Mouse (Mus musculus): ENCODE measurements around the gene Gm11168.
"Not testable (repeated sequence)": the region's sequence is repeated elsewhere in the genome, so short reads cannot be mapped to it uniquely, and the experiment has no call there.

DNA sequence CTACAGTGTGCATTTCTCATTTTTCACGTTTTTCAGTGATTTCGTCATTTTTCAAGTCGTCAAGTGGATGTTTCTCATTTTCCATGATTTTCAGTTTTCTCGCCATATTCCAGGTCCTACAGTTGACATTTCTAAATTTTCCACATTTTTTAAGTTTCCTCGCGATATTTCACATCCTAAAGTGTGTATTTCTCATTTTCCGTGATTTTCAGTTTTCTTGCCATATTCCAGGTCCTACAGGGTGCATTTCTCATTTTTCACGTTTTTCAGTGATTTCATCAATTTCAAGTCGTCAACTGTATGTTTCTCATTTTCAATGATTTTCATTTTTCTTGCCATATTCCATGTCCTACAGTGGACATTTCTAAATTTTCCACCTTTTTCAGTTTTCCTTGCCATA is 14.0 kb downstream of the Gm11168 start, which contains the start of gene Gm10719:
- TF ChIP-seq CTCF, EP300 (IDR thresholded peaks at IDR 0.05; ENCODE audit: low read depth): not testable (repeated sequence)
